Mouse (Mus musculus): ENCODE measurements around the gene Srd5a1. TPM values are rescaled to one million over a fixed set of nuclear protein-coding genes. Genes with fewer than 3 reads are reported as not detected.

Gene Srd5a1
- total and polyA plus RNA-seq, 2 experiments from 2014 or later = 22.6 to 34.7 TPM

- Histone ChIP-seq H3K4me1 (ENCODE audit: insufficient read depth, low read length) (peaks cover 6% of the 10 kb centered on the region; the same call in 1 of the 2 replicates), H3K27me3 (ENCODE audit: insufficient read depth, low read length) (no peaks in the 10 kb centered on the region), H3K36me3 (ENCODE audit: insufficient read depth, low read length) (no peaks in the 10 kb centered on the region), H3K4me2 (ENCODE audit: low read depth, low read length) (no peak overlapping the region), H3K27ac (no peak overlapping the region), H3K4me3 (ENCODE audit: low read length) (no peak overlapping the region), H3K9ac (replicated peaks; ENCODE audit: low read length) (no peak overlapping the region), H3K9me3 (ENCODE audit: low read length) (no peaks in the 10 kb centered on the region)
- DNase-seq (ENCODE audit: low spot score) (no peak), ATAC-seq (no peak)
- 30% methylated on average over 4 of the region's 4 CpGs for WGBS
- no peak for TF ChIP-seq CTCF (IDR thresholded peaks at IDR 0.05; ENCODE audit: low read depth)
Observed at GRCm38 (mm10) chr13:69538327-69538726, 72.9 kb downstream of the Srd5a1 start.

GRCm38 (mm10) chr13:69537366-69537765, 73.9 kb downstream of the Srd5a1 start:
- ATAC-seq = no peak
- Histone ChIP-seq H3K4me1 (ENCODE audit: insufficient read depth, low read length) (0 out of 2 replicates have a peak, but pooled peaks cover 6% of the 10 kb centered on the region), H3K9me3 (ENCODE audit: low read length) (no peaks in the 10 kb centered on the region), H3K4me2 (ENCODE audit: low read depth, low read length) (no peak overlapping the region), H3K4me3 (ENCODE audit: low read length) (no peak overlapping the region), H3K27ac (no peak overlapping the region), H3K9ac (replicated peaks; ENCODE audit: low read length) (no peak overlapping the region), H3K36me3 (ENCODE audit: insufficient read depth, low read length) (no peaks in the 10 kb centered on the region), H3K27me3 (ENCODE audit: insufficient read depth, low read length) (no peaks in the 10 kb centered on the region)
- 52% methylated on average over 7 of the region's 7 CpGs for WGBS
- no peak for DNase-seq (ENCODE audit: low spot score)
- no peak for TF ChIP-seq CTCF (IDR thresholded peaks at IDR 0.05; ENCODE audit: low read depth)

GRCm38 (mm10) chr13:69536021-69536420, 75.2 kb downstream of the Srd5a1 start:
- H3K9ac ChIP-seq (replicated peaks; ENCODE audit: low read length) = no peak overlapping the region
- TF ChIP-seq CTCF (IDR thresholded peaks at IDR 0.05; ENCODE audit: low read depth) = no peak
- H3K4me3 ChIP-seq (ENCODE audit: low read length) = no peak overlapping the region
- 77% methylated on average over 4 of the region's 4 CpGs for WGBS
- H3K27me3 ChIP-seq (ENCODE audit: insufficient read depth, low read length) = no peaks in the 10 kb centered on the region
- H3K27ac ChIP-seq = no peak overlapping the region
- peak overlapping the region; percentile 95; the same call in 1 of the 2 replicates for H3K4me2 ChIP-seq (ENCODE audit: low read depth, low read length)
- H3K36me3 ChIP-seq (ENCODE audit: insufficient read depth, low read length) = no peaks in the 10 kb centered on the region
- H3K9me3 ChIP-seq (ENCODE audit: low read length) = no peaks in the 10 kb centered on the region
- no peak for DNase-seq (ENCODE audit: low spot score)
- ATAC-seq = no peak
- H3K4me1 ChIP-seq (ENCODE audit: insufficient read depth, low read length) = peaks cover 19% of the 10 kb centered on the region

GRCm38 (mm10) chr13:69534654-69535551, 76.3 kb downstream of the Srd5a1 start:
- Histone ChIP-seq H3K4me2 (ENCODE audit: low read depth, low read length) (peak overlapping the region; percentile 96), H3K9me3 (ENCODE audit: low read length) (no peaks in the 10 kb centered on the region), H3K4me1 (ENCODE audit: insufficient read depth, low read length) (peaks cover 29% of the 10 kb centered on the region), H3K9ac (replicated peaks; ENCODE audit: low read length) (peak overlapping the region; percentile 82), H3K27ac (peak overlapping the region; percentile 94), H3K4me3 (ENCODE audit: low read length) (peak overlapping the region; percentile 76), H3K36me3 (ENCODE audit: insufficient read depth, low read length) (no peaks in the 10 kb centered on the region), H3K27me3 (ENCODE audit: insufficient read depth, low read length) (no peaks in the 10 kb centered on the region)
- WGBS = under 1% methylated on average over 79 of the region's 86 CpGs
- ATAC-seq = peak; percentile 95
- TF ChIP-seq CTCF (IDR thresholded peaks at IDR 0.05; ENCODE audit: low read depth) = 0 out of 2 replicates have a peak, but pooled peaks have one; percentile 1
- DNase-seq (ENCODE audit: low spot score) = peak; percentile 99

- peak within 1 kb of the TSS; percentile 94 for H3K27ac ChIP-seq
- DNase-seq (ENCODE audit: low spot score) = no peak
- peak within 1 kb of the TSS; percentile 82 for H3K9ac ChIP-seq (replicated peaks; ENCODE audit: low read length)
- peak within 1 kb of the TSS; percentile 96 for H3K4me2 ChIP-seq (ENCODE audit: low read depth, low read length)
- no peaks in the 10 kb centered on the region for H3K36me3 ChIP-seq (ENCODE audit: insufficient read depth, low read length)
- H3K4me3 ChIP-seq (ENCODE audit: low read length) = peak within 1 kb of the TSS; percentile 76
- no peaks in the 10 kb centered on the region for H3K9me3 ChIP-seq (ENCODE audit: low read length)
- peak; percentile 87 for ATAC-seq
- TF ChIP-seq CTCF (IDR thresholded peaks at IDR 0.05; ENCODE audit: low read depth) = no peak
- H3K4me1 ChIP-seq (ENCODE audit: insufficient read depth, low read length) = peaks cover 29% of the 10 kb centered on the region
- no peaks in the 10 kb centered on the region for H3K27me3 ChIP-seq (ENCODE audit: insufficient read depth, low read length)
- WGBS = 0% methylated on average over 16 of the region's 57 CpGs
Observed at GRCm38 (mm10) chr13:69534334-69534653, 76.9 kb downstream of the Srd5a1 start, which contains the start of gene Tent4a. Tent4a (minus strand) TSS chr13:69534617.

- ATAC-seq = peak; percentile 11; the same call in 1 of the 2 replicates
- 0% methylated on average over 72 of the region's 155 CpGs for WGBS
- peaks cover 32% of the 10 kb centered on the region for H3K4me1 ChIP-seq (ENCODE audit: insufficient read depth, low read length)
Observed at GRCm38 (mm10) chr13:69533405-69534333, 77.6 kb downstream of the Srd5a1 start, which contains the start of gene Nsun2. Nsun2 (plus strand) TSS chr13:69533746.

More at GRCm38 (mm10) chr13:69533405-69534333, 77.6 kb downstream of the Srd5a1 start, which contains the start of gene Nsun2:
- H3K27me3 ChIP-seq (ENCODE audit: insufficient read depth, low read length) = no peaks in the 10 kb centered on the region
- H3K9me3 ChIP-seq (ENCODE audit: low read length) = no peaks in the 10 kb centered on the region
- H3K9ac ChIP-seq (replicated peaks; ENCODE audit: low read length) = peak within 1 kb of the TSS; percentile 82
- H3K27ac ChIP-seq = peak within 1 kb of the TSS; percentile 94
- peak within 1 kb of the TSS; percentile 96 for H3K4me2 ChIP-seq (ENCODE audit: low read depth, low read length)
- DNase-seq (ENCODE audit: low spot score) = peak; percentile 71
- H3K36me3 ChIP-seq (ENCODE audit: insufficient read depth, low read length) = no peaks in the 10 kb centered on the region
- H3K4me3 ChIP-seq (ENCODE audit: low read length) = peak within 1 kb of the TSS; percentile 76
- no peak for TF ChIP-seq CTCF (IDR thresholded peaks at IDR 0.05; ENCODE audit: low read depth)

Measured in hindbrain, postnatal 0 days (tissue).